Mouse (Mus musculus): ENCODE measurements around the gene Cpt1c. TPM values are rescaled to one million over a fixed set of nuclear protein-coding genes. Genes with fewer than 3 reads are reported as not detected.

Cpt1c gene
- total and polyA plus RNA-seq, 3 experiments = 1.5 to 9.7 (median 2.1) TPM

DNA sequence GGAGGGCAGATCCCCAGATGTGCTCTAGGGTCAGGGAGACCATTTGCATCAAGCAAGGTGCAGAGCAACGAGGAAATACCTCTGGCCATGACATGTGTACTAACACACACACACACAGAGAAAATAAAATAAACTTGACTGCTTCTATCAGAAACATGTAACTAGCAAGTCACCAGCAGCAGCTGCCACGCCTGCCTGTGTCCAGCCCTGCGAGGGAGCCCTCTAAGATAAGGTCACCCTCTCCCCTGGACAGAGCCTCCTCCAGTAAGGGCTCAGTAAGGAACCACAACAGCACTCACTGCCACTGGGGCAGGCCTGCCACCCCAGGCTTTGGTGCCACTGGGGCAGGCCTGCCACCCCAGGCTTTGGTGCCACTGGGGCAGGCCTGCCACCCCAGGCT is 56.4 kb downstream of the Cpt1c start:
- no peaks in the 10 kb centered on the region for H3K36me3 ChIP-seq (ENCODE audit: control insufficient read depth, insufficient read depth, low read length)
- H3K27me3 ChIP-seq (ENCODE audit: control insufficient read depth, insufficient read depth, low read length) = no peaks in the 10 kb centered on the region
- no peak for TF ChIP-seq EP300 (IDR thresholded peaks at IDR 0.05; ENCODE audit: insufficient read depth, low read depth, low read length)
- TF ChIP-seq CTCF (IDR thresholded peaks at IDR 0.05) = no peak
- TF ChIP-seq POLR2A (IDR thresholded peaks at IDR 0.05; ENCODE audit: insufficient read depth, low read depth, low read length) = no peak
- H3K9ac ChIP-seq (ENCODE audit: low read depth, low read length) = no peak overlapping the region
- no peak overlapping the region for H3K4me3 ChIP-seq
- H3K4me1 ChIP-seq (ENCODE audit: control insufficient read depth, insufficient read depth, low read length) = peaks cover 1% of the 10 kb centered on the region; the same call in 1 of the 2 replicates
- H3K27ac ChIP-seq = no peak overlapping the region
- intact Hi-C loops (cut with DNase I) = no loop called here
- 0 out of 2 replicates have a peak, but pooled peaks cover 2% of the 10 kb centered on the region for H3K79me2 ChIP-seq (replicated peaks; ENCODE audit: control insufficient read depth, insufficient read depth, low read length)
- DNase-seq = no peak
- WGBS = 50% methylated on average over 3 of the region's 3 CpGs

DNA sequence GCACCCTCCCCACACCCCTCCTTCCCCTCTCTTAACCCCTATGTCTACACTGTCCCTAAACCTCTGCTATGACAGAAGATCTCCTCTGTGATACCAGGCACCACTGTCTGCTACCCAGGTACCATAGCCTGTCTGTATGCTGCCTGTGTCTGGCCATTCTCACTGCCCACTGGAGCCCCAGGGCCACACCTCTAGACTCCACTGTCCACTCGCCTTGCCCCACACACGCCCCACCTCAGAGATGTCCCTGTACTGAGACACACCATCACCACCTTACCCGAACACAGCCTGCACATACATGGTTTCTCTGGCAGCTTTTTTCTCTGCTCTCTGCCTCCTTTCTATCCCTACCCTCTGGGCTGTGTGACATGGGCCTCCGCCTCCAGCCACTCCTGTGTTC is 57.8 kb downstream of the Cpt1c start:
- 0 out of 2 replicates have a peak, but pooled peaks cover 2% of the 10 kb centered on the region for H3K79me2 ChIP-seq (replicated peaks; ENCODE audit: control insufficient read depth, insufficient read depth, low read length)
- H3K36me3 ChIP-seq (ENCODE audit: control insufficient read depth, insufficient read depth, low read length) = no peaks in the 10 kb centered on the region
- H3K4me3 ChIP-seq = no peak overlapping the region
- intact Hi-C loops (cut with DNase I) = no loop called here
- 95% methylated on average over 4 of the region's 4 CpGs for WGBS
- H3K9ac ChIP-seq (ENCODE audit: low read depth, low read length) = no peak overlapping the region
- DNase-seq = no peak
- TF ChIP-seq CTCF (IDR thresholded peaks at IDR 0.05) = no peak
- no peak for TF ChIP-seq POLR2A (IDR thresholded peaks at IDR 0.05; ENCODE audit: insufficient read depth, low read depth, low read length)
- TF ChIP-seq EP300 (IDR thresholded peaks at IDR 0.05; ENCODE audit: insufficient read depth, low read depth, low read length) = no peak
- H3K4me1 ChIP-seq (ENCODE audit: control insufficient read depth, insufficient read depth, low read length) = peaks cover 1% of the 10 kb centered on the region; the same call in 1 of the 2 replicates
- H3K27me3 ChIP-seq (ENCODE audit: control insufficient read depth, insufficient read depth, low read length) = no peaks in the 10 kb centered on the region
- no peak overlapping the region for H3K27ac ChIP-seq

DNA sequence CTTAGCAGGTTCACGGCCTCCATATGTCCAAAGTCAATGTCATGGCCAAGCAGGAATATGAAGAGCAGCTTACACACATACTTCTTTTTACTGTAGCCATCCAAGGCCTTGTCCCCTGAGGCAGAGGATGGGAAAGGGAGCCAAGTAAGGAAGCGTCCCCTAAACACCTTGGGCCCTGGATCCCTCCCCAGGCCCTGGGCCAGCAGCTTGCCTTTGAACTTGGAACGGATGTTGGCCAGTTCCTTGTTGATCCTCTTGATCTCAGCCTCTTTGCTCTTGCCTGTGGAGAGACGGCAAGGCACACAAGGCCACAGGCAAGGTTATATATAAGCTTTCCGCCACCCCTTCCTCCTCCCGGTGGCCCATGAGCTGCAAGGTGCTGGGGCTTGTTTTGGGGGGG is 58.5 kb downstream of the Cpt1c start:
- no peak for TF ChIP-seq POLR2A (IDR thresholded peaks at IDR 0.05; ENCODE audit: insufficient read depth, low read depth, low read length)
- TF ChIP-seq CTCF (IDR thresholded peaks at IDR 0.05) = no peak
- no peak for TF ChIP-seq EP300 (IDR thresholded peaks at IDR 0.05; ENCODE audit: insufficient read depth, low read depth, low read length)
- WGBS = 51% methylated on average over 6 of the region's 6 CpGs
- no peak for DNase-seq
- H3K36me3 ChIP-seq (ENCODE audit: control insufficient read depth, insufficient read depth, low read length) = no peaks in the 10 kb centered on the region
- 0 out of 2 replicates have a peak, but pooled peaks cover 2% of the 10 kb centered on the region for H3K79me2 ChIP-seq (replicated peaks; ENCODE audit: control insufficient read depth, insufficient read depth, low read length)
- no peak overlapping the region for H3K27ac ChIP-seq
- H3K9ac ChIP-seq (ENCODE audit: low read depth, low read length) = no peak overlapping the region
- H3K4me3 ChIP-seq = no peak overlapping the region
- intact Hi-C loops (cut with DNase I) = no loop called here
- H3K4me1 ChIP-seq (ENCODE audit: control insufficient read depth, insufficient read depth, low read length) = peaks cover 1% of the 10 kb centered on the region; the same call in 1 of the 2 replicates
- no peaks in the 10 kb centered on the region for H3K27me3 ChIP-seq (ENCODE audit: control insufficient read depth, insufficient read depth, low read length)

DNA sequence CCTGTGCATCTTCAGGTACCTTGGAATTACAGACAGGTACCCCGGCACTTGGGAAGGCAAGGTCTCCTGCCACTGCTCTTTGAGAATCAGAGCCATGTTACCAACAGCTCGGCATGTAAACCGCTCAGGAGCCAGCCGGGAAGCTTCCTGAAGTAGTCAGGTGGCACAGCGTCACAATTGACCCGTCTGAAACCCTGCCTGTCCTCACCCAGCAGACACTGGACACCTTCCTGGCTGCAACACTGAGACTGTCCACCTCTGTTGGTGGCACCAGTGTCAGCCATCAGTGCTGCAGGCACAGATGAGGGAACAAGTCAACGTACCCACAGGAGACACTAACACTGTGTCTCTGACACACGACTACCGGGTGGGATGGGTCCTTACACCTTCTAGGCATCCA is 59.3 kb downstream of the Cpt1c start:
- Histone ChIP-seq H3K4me1 (ENCODE audit: control insufficient read depth, insufficient read depth, low read length) (peaks cover 1% of the 10 kb centered on the region; the same call in 1 of the 2 replicates), H3K4me3 (no peak overlapping the region), H3K27me3 (ENCODE audit: control insufficient read depth, insufficient read depth, low read length) (no peaks in the 10 kb centered on the region), H3K36me3 (ENCODE audit: control insufficient read depth, insufficient read depth, low read length) (no peaks in the 10 kb centered on the region), H3K9ac (ENCODE audit: low read depth, low read length) (no peak overlapping the region), H3K79me2 (replicated peaks; ENCODE audit: control insufficient read depth, insufficient read depth, low read length) (0 out of 2 replicates have a peak, but pooled peaks cover under 1% of the 10 kb centered on the region), H3K27ac (no peak overlapping the region)
- DNase-seq = no peak
- intact Hi-C loops (cut with DNase I) = no loop called here
- 92% methylated on average over 9 of the region's 9 CpGs for WGBS
- TF ChIP-seq EP300 (IDR thresholded peaks at IDR 0.05; ENCODE audit: insufficient read depth, low read depth, low read length) = no peak
- no peak for TF ChIP-seq CTCF (IDR thresholded peaks at IDR 0.05)
- no peak for TF ChIP-seq POLR2A (IDR thresholded peaks at IDR 0.05; ENCODE audit: insufficient read depth, low read depth, low read length)

DNA sequence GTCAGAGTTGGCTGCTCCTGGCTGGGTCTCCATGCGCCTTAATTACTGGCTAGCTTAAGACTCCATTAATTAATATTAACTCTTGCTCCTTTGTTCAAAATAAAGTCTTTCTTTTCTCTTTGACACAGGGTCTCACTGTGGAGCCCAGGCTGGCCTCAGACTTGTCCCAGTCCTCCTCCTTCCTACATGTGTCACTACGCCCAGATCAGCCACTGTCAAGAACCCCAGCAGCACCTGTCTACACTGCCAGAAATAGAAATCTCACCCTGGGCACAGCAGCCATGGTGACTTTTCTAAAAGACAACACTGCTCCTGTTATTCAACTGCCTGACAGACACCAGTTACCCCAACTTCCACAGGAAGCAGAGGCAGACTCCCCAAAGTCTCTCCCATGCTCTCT is 60.3 kb downstream of the Cpt1c start:
- Histone ChIP-seq H3K36me3 (ENCODE audit: control insufficient read depth, insufficient read depth, low read length) (no peaks in the 10 kb centered on the region), H3K27me3 (ENCODE audit: control insufficient read depth, insufficient read depth, low read length) (no peaks in the 10 kb centered on the region), H3K4me3 (no peak overlapping the region), H3K79me2 (replicated peaks; ENCODE audit: control insufficient read depth, insufficient read depth, low read length) (no peaks in the 10 kb centered on the region), H3K9ac (ENCODE audit: low read depth, low read length) (no peak overlapping the region), H3K27ac (no peak overlapping the region), H3K4me1 (ENCODE audit: control insufficient read depth, insufficient read depth, low read length) (peaks cover 1% of the 10 kb centered on the region; the same call in 1 of the 2 replicates)
- intact Hi-C loops (cut with DNase I) = no loop called here
- WGBS = 90% methylated on average over 2 of the region's 2 CpGs
- no peak for DNase-seq
- TF ChIP-seq EP300 (IDR thresholded peaks at IDR 0.05; ENCODE audit: insufficient read depth, low read depth, low read length) = no peak

Small RNA genes lying within 50 kb of the gene (microRNA-seq; reads per million reads assigned to microRNA genes)
- 0.39 to 0.56 reads per million in 2 experiments for gene Mir7054

Other genes starting within 250 kb of the Cpt1c start
Only the 30 nearest of the 35 such genes appear.
- 10 to 100 TPM; 27.1 to 28.0 TPM for gene Nup62, start 158.8 kb downstream of the Cpt1c start, total RNA-seq (2021)
- 36.0 and 36.6 TPM in 2 replicates for gene Nup62, start 158.8 kb downstream of the Cpt1c start, polyA plus RNA-seq (2012; rRNA removed)
- gene Il4i1, start 158.5 kb downstream of the Cpt1c start, total RNA-seq (2021) = under 1 TPM; 0.61 to 0.70 TPM
- 1.3 and 1.5 TPM in 2 replicates for gene Il4i1, start 158.5 kb downstream of the Cpt1c start, polyA plus RNA-seq (2012; rRNA removed)
- gene Atf5, start 158.2 kb downstream of the Cpt1c start, total RNA-seq (2021) = 10 to 100 TPM; 60.2 to 63.4 TPM
- gene Atf5, start 158.2 kb downstream of the Cpt1c start, polyA plus RNA-seq (2012; rRNA removed) = 42.3 and 73.6 TPM in 2 replicates
- gene Akt1s1, start 125.9 kb downstream of the Cpt1c start, total RNA-seq (2021) = 10 to 100 TPM; 62.6 to 72.8 TPM
- gene Akt1s1, start 125.9 kb downstream of the Cpt1c start, polyA plus RNA-seq (2012; rRNA removed) = 53.8 and 63.0 TPM in 2 replicates
- gene Tbc1d17, start 125.8 kb downstream of the Cpt1c start, total RNA-seq (2021) = 10 to 100 TPM; 29.6 to 46.6 TPM
- 56.0 and 61.9 TPM in 2 replicates for gene Tbc1d17, start 125.8 kb downstream of the Cpt1c start, polyA plus RNA-seq (2012; rRNA removed)
- 10 to 100 TPM; 15.3 to 19.6 TPM for gene Pnkp, start 117.7 kb downstream of the Cpt1c start, total RNA-seq (2021)
- 20.2 and 30.1 TPM in 2 replicates for gene Pnkp, start 117.7 kb downstream of the Cpt1c start, polyA plus RNA-seq (2012; rRNA removed)
- 100 to 1,000 TPM; 155 to 172 TPM for gene Ptov1, start 105.1 kb downstream of the Cpt1c start, total RNA-seq (2021)
- 293 and 317 TPM in 2 replicates for gene Ptov1, start 105.1 kb downstream of the Cpt1c start, polyA plus RNA-seq (2012; rRNA removed)
- 10 to 100 TPM; 70.0 to 85.8 TPM for gene Med25, start 82.1 kb downstream of the Cpt1c start, total RNA-seq (2021)
- gene Med25, start 82.1 kb downstream of the Cpt1c start, polyA plus RNA-seq (2012; rRNA removed) = 107 and 121 TPM in 2 replicates
- gene Fuz, start 78.8 kb downstream of the Cpt1c start, total RNA-seq (2021) = 10 to 100 TPM; 16.3 to 17.1 TPM
- gene Fuz, start 78.8 kb downstream of the Cpt1c start, polyA plus RNA-seq (2012; rRNA removed) = 25.2 and 31.6 TPM in 2 replicates
- gene Ap2a1, start 45.4 kb downstream of the Cpt1c start, total RNA-seq (2021) = 10 to 100 TPM; 63.3 to 67.6 TPM
- gene Ap2a1, start 45.4 kb downstream of the Cpt1c start, polyA plus RNA-seq (2012; rRNA removed) = 56.1 and 68.1 TPM in 2 replicates
- not detected for gene Tsks, start 31.6 kb downstream of the Cpt1c start, total RNA-seq (2021)
- 0.26 and 1.5 TPM in 2 replicates for gene Tsks, start 31.6 kb downstream of the Cpt1c start, polyA plus RNA-seq (2012; rRNA removed)
- 10 to 100 TPM; 85.4 to 98.0 TPM for gene Prmt1, start 11.7 kb upstream of the Cpt1c start, total RNA-seq (2021)
- gene Prmt1, start 11.7 kb upstream of the Cpt1c start, polyA plus RNA-seq (2012; rRNA removed) = 96.7 and 139 TPM in 2 replicates
- 10 to 100 TPM; 24.4 to 26.0 TPM for gene Irf3, start 22.8 kb upstream of the Cpt1c start, total RNA-seq (2021)
- gene Irf3, start 22.8 kb upstream of the Cpt1c start, polyA plus RNA-seq (2012; rRNA removed) = 55.6 and 62.6 TPM in 2 replicates
- gene Bcl2l12, start 23.9 kb upstream of the Cpt1c start, total RNA-seq (2021) = 10 to 100 TPM in 1 of 2 experiments, 1 to 10 TPM in 1; 9.5 to 11.5 TPM
- 16.8 and 19.2 TPM in 2 replicates for gene Bcl2l12, start 23.9 kb upstream of the Cpt1c start, polyA plus RNA-seq (2012; rRNA removed)
- 10 to 100 TPM; 45.5 to 46.6 TPM for gene Scaf1, start 41.5 kb upstream of the Cpt1c start, total RNA-seq (2021)
- 33.9 and 36.0 TPM in 2 replicates for gene Scaf1, start 41.5 kb upstream of the Cpt1c start, polyA plus RNA-seq (2012; rRNA removed)
- 10 to 100 TPM; 40.9 to 44.3 TPM for gene Rras, start 43.1 kb upstream of the Cpt1c start, total RNA-seq (2021)
- 107 and 114 TPM in 2 replicates for gene Rras, start 43.1 kb upstream of the Cpt1c start, polyA plus RNA-seq (2012; rRNA removed)
- 10 to 100 TPM; 22.4 to 23.0 TPM for gene Prr12, start 78.0 kb upstream of the Cpt1c start, total RNA-seq (2021)
- gene Prr12, start 78.0 kb upstream of the Cpt1c start, polyA plus RNA-seq (2012; rRNA removed) = 4.9 and 7.1 TPM in 2 replicates
- gene Nosip, start 87.6 kb upstream of the Cpt1c start, total RNA-seq (2021) = 10 to 100 TPM; 27.0 to 29.3 TPM
- 41.7 and 43.6 TPM in 2 replicates for gene Nosip, start 87.6 kb upstream of the Cpt1c start, polyA plus RNA-seq (2012; rRNA removed)
- 1 to 10 TPM; 5.5 to 6.2 TPM for gene Prrg2, start 87.8 kb upstream of the Cpt1c start, total RNA-seq (2021)
- gene Prrg2, start 87.8 kb upstream of the Cpt1c start, polyA plus RNA-seq (2012; rRNA removed) = 19.8 and 23.6 TPM in 2 replicates
- 10 to 100 TPM; 24.6 to 27.9 TPM for gene Rcn3, start 117.4 kb upstream of the Cpt1c start, total RNA-seq (2021)
- gene Rcn3, start 117.4 kb upstream of the Cpt1c start, polyA plus RNA-seq (2012; rRNA removed) = 52.2 and 64.5 TPM in 2 replicates
- gene Fcgrt, start 129.0 kb upstream of the Cpt1c start, total RNA-seq (2021) = 10 to 100 TPM; 60.3 to 67.5 TPM
- 82.8 and 100 TPM in 2 replicates for gene Fcgrt, start 129.0 kb upstream of the Cpt1c start, polyA plus RNA-seq (2012; rRNA removed)
- gene Rps11, start 149.6 kb upstream of the Cpt1c start, total RNA-seq (2021) = 100 to 1,000 TPM; 534 to 613 TPM
- gene Rps11, start 149.6 kb upstream of the Cpt1c start, polyA plus RNA-seq (2012; rRNA removed) = 186 and 258 TPM in 2 replicates
- 100 to 1,000 TPM; 561 to 659 TPM for gene Rpl13a, start 153.9 kb upstream of the Cpt1c start, total RNA-seq (2021)
- gene Rpl13a, start 153.9 kb upstream of the Cpt1c start, polyA plus RNA-seq (2012; rRNA removed) = 915 and 1,061 TPM in 2 replicates
- gene Gm45713, start 161.4 kb upstream of the Cpt1c start, total RNA-seq (2021) = under 1 TPM in 1 of 2 experiments, not detected in 1; 0.80 TPM
- gene Gm45713, start 161.4 kb upstream of the Cpt1c start, polyA plus RNA-seq (2012; rRNA removed) = 4.5 and 4.6 TPM in 2 replicates
- gene Flt3l, start 161.6 kb upstream of the Cpt1c start, total RNA-seq (2021) = 1 to 10 TPM; 5.5 to 6.4 TPM
- 47.4 and 59.1 TPM in 2 replicates for gene Flt3l, start 161.6 kb upstream of the Cpt1c start, polyA plus RNA-seq (2012; rRNA removed)
- gene Pih1d1, start 179.5 kb upstream of the Cpt1c start, total RNA-seq (2021) = 10 to 100 TPM; 33.8 to 36.7 TPM
- gene Pih1d1, start 179.5 kb upstream of the Cpt1c start, polyA plus RNA-seq (2012; rRNA removed) = 48.1 and 51.2 TPM in 2 replicates
- gene Aldh16a1, start 179.7 kb upstream of the Cpt1c start, total RNA-seq (2021) = 10 to 100 TPM; 19.7 to 25.1 TPM
- 23.5 and 23.9 TPM in 2 replicates for gene Aldh16a1, start 179.7 kb upstream of the Cpt1c start, polyA plus RNA-seq (2012; rRNA removed)
- 10 to 100 TPM; 18.3 to 24.3 TPM for gene Slc17a7, start 189.1 kb upstream of the Cpt1c start, total RNA-seq (2021)
- gene Slc17a7, start 189.1 kb upstream of the Cpt1c start, polyA plus RNA-seq (2012; rRNA removed) = 29.1 and 36.8 TPM in 2 replicates
- gene Gfy, start 204.7 kb upstream of the Cpt1c start, total RNA-seq (2021) = not detected
- gene Gfy, start 204.7 kb upstream of the Cpt1c start, polyA plus RNA-seq (2012; rRNA removed) = not detected in 2 replicates
- not detected for gene Pth2, start 206.1 kb upstream of the Cpt1c start, total RNA-seq (2021)
- not detected in 2 replicates for gene Pth2, start 206.1 kb upstream of the Cpt1c start, polyA plus RNA-seq (2012; rRNA removed)

Data from heart, adult 2 months (tissue).